Mouse (Mus musculus): ENCODE measurements around the gene Rgs5. TPM values are rescaled to one million over a fixed set of nuclear protein-coding genes. Genes with fewer than 3 reads are reported as not detected.

Gene Rgs5
- total RNA-seq (2023), result not detected

GRCm38 (mm10) chr1:169655256-169655655, at the start of gene Rgs5:
Gene Rgs5 (plus strand): TSS chr1:169655501.

Other genes with a start within 250 kb of the Rgs5 start
- gene Nuf2, start 124.0 kb upstream of the Rgs5 start, total RNA-seq (2023), result 1.1 TPM
- gene Rgs4, start 92.1 kb downstream of the Rgs5 start, total RNA-seq (2023), result not detected

Data from CD4-positive naive resting alpha-beta T cell, adult 57 days (primary cell).